Mouse (Mus musculus) heart, postnatal 0 days (tissue): Measurements from ENCODE around the gene Pigo.

Experiments used
- CTCF ChIP-seq: IDR thresholded peaks from 2 replicates; pipeline ENCODE4 v1.5.1; 2016; ENCODE audit warnings: antibody characterized with exemption, control low read depth, low read depth
- EP300 ChIP-seq: IDR thresholded peaks from 2 replicates; pipeline ENCODE4 v1.6.1; 2016; ENCODE audit warnings: antibody characterized with exemption, low read depth

GRCm38 (mm10) chr4:43058753-43059654, 33.4 kb upstream of the Pigo start, which contains the start of gene Unc13b:
- TF ChIP-seq CTCF: no peak
- TF ChIP-seq EP300: no peak
